Mouse (Mus musculus): Measurements from ENCODE around the gene Pou3f3.

Gene Pou3f3

GRCm38 (mm10) chr1:42710234-42710633 lies 14.7 kb downstream of the Pou3f3 start:
- DNase-seq (ENCODE audit: low spot score in 2 of 2): no peak

- DNase-seq (ENCODE audit: low spot score in 2 of 2): no peak
Observed at GRCm38 (mm10) chr1:42710995-42711394, 15.4 kb downstream of the Pou3f3 start.

DNA sequence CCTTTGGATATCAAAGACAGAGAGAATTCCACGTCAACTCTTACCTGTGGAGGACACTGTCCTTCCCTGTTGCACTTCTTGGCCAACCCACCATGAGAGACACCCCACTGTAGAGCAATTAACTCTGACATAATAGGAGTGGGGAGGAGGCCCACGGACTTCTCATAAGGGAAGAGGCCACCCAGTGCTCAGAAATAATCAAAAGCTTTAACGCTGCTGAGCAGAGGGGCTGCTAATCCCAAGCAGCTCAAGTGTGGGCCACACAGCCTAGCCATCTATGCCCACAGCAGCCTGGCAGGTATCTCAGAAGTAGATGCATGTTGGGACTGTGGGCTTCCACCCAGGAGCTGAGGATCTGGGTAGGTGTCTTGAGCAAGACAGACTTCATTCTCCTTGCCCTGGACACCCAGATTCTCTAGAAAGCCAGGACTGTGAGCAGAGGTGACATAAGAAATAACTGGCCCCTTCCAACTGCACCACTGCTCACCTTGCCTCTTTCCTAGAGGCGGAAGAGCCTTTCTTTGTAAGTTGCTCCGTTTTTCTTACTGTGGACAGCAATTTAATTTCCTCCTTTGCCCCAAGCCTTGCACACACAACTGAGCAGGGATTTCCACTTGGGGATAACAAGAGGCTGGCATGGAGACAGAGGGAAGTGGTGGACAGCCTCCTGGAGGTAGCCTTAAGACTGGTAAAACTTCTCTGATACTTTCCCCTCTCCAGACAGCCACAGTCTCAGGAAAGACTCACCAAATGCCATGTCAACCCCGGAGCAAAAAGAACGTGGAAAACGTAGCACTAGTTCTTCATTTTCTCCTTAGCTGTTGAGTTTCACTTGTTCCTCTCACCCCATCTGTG lies 16.1 kb downstream of the Pou3f3 start:
- DNase-seq (ENCODE audit: low spot score in 2 of 2): no peak

DNA sequence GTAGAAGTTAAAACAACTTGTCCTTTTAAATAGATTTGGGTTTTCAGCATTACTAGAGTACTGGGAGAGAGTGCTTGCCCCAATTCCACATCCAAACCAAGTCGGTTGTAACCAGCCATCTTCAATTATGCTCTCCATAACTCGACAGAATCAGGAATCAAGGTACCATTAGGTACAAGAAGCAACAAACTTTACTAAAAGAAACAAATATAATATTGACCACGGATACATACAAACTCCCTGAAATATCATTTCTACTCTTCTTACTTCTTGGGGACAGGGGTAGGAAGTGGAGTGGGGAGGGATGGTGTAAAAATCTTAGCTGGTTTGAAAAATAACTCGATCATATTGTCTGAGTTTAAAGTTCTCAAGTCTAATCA lies 16.7 kb downstream of the Pou3f3 start:
- DNase-seq (ENCODE audit: low spot score in 2 of 2): no peak

DNA sequence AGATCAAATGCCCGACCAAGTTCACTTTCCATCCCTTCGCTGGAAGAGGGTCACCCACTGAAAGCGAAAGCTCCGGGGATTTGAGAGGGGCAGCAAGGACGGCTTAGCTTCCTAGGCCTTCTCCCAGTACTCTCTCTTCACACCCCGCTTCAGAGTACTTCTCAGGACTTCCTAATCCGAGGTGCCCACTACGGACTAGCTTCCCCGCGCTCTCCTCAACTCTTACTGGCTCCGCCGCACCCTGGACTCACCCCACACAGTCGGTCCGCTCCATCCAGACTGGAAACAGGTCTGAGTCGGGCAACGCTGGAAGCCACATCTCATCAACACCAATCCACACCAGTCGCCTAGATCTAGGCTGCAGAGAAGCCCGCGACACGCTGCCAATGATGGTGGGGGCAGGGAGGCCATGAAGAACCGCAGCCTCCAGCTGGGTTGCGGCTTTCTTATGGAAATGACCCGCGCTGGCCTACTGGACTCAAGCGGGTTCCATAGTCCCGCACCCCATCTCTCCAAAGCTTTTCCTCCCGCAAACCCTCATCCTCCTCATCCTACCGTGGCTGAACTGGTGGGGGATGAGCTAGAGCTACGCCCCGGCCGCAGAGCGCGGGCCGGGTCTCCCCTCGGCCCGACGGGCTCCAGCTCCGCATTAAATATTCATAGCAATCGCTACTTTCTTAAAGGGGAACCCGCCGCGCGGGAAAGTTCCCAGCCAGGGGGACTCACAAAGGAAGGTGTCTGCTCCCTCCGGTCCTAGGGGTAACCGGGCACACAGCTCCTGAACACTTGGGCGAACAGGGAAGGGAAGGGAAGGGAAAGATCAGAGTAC lies 17.8 kb downstream of the Pou3f3 start:
- no peak for DNase-seq (ENCODE audit: low spot score in 2 of 2)

DNA sequence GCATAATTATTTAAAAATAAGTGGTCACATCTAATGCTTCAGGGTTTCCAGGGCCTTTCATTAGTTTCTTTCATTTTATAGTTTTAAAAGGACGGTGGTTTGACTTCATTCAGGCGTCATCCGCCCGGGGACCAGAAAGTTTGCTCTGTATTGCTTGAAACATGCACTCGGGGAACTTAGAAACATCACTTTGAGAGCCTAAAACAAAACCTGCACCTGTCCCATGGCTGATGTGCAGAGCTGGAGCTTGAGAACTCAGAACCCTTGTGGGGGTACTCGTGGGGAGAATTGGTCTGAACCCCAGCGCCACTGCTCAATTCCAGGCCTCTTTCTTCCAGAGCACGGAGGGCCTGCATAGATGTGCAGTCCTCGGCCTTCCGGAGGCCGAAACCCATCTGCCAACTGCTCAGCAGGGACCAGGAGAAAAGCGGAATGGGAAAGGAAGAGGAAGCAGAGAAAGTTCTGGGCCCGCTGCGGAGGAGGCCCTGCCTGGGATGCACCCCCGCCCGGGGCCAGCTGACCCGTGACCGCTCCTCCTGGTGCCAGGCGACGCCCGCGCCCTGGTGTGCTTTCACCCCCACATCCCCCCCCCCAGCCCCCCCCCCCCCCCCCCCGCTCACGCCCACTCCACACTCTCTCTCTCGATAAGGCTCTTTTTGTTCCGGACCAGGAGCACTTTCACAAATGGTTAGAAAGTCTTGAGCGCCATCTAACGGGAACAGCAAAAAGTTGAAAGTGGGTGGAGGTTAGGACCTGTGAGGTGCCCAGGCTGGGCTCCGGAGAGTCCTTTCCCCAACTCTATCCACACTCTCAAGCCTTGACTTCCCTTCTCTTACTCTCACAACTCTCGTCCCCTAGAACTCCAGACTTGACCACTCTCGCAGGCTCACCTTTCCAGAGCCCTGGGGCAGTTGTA lies 18.7 kb downstream of the Pou3f3 start:
- DNase-seq (ENCODE audit: low spot score in 2 of 2): no peak

- DNase-seq (ENCODE audit: low spot score in 2 of 2): no peak
Observed at GRCm38 (mm10) chr1:42718549-42718948, 23.0 kb downstream of the Pou3f3 start.

DNA sequence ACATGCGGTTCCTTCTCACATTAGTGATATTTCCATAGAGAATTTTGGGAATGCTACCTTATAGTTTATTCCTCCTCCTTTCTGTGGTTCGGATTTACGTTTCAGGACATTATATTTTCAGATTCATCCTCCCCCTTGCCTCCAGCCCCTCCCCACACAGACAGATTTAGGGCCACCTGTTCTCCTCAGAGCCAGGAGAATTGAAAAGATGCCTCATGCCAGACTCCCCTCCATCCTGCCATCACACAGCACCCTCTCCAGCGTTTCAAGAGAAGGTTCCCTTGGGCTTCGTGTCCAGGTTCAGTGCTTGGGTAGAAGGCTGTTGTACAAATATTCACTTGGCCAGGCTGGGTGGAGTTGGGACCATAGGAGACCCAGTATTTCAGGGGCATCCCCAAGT lies 25.8 kb downstream of the Pou3f3 start:
- no peak for DNase-seq (ENCODE audit: low spot score in 2 of 2)

GRCm38 (mm10) chr1:42723769-42724300 lies 28.3 kb downstream of the Pou3f3 start:
- no peak for DNase-seq (ENCODE audit: low spot score in 2 of 2)

DNA sequence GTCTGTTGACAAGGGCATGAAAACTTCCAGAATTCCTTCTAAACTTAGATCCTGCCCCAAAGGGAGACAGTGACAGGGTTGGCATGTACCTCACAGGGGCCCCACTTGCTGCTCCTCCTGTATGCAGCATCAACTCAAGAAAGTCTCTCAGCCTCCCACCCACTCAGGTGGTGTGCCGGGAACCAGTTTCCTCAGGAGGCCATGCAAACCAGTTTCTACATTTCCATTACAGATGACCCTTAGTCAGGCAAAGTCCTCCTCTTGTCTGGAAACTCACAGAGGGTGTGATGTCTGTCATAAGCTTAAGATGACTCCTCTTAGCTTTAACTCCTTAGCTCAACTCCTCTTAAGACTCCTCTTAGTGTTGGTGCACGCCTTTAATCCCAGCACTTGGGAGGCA lies 29.3 kb downstream of the Pou3f3 start:
- no peak for DNase-seq (ENCODE audit: low spot score in 2 of 2)

DNA sequence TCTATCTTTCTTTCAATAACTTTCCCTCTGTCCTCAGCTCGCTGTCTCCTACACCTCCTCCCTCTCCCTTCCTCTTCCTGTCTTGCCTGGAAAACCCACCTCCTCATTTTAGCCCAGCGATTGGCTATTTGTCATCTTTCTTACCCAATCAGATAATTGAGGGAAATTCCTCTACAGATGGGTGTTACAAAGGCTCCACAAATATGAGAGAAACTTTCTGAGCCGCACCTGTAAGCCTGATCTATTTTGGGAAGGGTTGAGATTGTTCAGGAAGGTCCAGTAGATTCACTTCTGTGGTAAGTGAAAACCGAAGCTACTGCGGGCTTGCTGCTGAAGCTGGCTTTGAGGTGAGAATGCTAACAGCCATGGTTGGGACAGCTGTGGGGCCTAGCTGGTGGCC lies 31.6 kb downstream of the Pou3f3 start:
- DNase-seq (ENCODE audit: low spot score in 2 of 2): no peak

DNA sequence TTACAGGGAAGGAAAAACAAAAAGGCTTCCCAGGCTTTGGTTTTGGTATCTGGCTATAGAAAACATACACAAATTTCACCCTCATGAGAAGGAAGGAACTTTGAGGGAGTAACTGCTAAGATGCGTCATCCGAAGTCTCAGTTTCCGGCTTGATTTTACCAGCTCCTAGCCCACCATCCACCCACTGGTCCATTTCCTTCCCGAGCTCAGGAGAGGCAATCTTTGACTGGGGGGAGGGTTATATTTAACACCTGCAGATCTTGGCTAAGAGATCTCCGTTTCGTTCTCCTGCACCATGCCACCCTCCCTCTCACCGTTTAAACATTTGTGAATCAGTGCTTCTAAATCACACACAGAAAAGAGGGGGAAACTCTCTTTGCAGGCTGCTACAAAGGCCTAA lies 32.1 kb downstream of the Pou3f3 start:
- no peak for DNase-seq (ENCODE audit: low spot score in 2 of 2)

DNA sequence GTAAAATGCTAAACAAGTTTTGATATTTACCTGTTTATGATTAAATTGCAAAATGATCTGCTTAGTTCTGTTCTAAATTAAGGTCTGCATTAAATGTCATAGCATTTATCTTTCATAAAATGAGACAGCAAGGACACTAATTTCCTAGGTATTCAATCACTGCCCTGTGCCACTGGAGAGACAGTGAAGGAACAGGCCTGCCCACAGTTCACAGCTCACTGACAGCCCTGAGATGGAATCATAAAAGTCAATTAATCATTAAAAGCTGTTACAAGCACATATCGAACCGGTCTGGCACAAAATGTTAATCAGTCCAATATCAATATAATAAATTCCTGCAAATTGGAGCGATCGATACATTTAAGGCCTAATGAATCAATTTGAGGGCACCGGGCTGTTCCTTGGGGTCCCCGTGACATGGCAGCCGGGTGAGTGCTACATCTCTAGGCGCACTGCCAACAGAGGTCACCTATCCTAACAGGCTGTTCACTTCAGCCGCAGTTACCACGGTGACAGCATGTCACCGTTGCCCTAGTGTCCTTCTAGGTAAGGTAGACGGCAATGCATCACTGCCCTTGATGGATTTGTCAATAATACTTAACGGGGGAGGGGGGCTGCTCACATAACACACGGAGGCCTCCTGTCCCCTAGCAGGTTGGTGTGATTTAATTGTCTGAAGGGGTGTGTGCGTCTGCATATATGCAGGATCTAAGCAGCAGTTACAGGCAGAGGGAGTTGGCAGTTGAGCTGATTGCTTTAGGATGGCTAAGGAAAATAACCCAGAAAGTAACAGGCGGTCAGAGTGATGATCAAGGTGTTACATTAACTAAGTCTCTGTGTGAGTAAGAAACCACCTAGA lies 46.0 kb downstream of the Pou3f3 start:
- DNase-seq (ENCODE audit: low spot score in 2 of 2): no peak

GRCm38 (mm10) chr1:42742242-42742560 lies 46.6 kb downstream of the Pou3f3 start:
- no peak for DNase-seq (ENCODE audit: low spot score in 2 of 2)

- no peak for DNase-seq (ENCODE audit: low spot score in 2 of 2)
Observed at GRCm38 (mm10) chr1:42745047-42745446, 49.5 kb downstream of the Pou3f3 start.

- no peak for DNase-seq (ENCODE audit: low spot score in 2 of 2)
Observed at GRCm38 (mm10) chr1:42749536-42750292, 54.1 kb downstream of the Pou3f3 start.

Data from spleen, postnatal 36 days (tissue).